Mouse (Mus musculus) B cell, adult 67 days (primary cell): ENCODE data around the gene Nrap. TPM values are rescaled to one million over a fixed set of nuclear protein-coding genes. Genes with fewer than 3 reads are reported as not detected.

Experiments used
- total RNA-seq, 2 experiments: library from RNA; stranded (reverse); gene quantifications; 4 replicates each; pipeline ENCODE4 v1.2.4; 2023

Nrap gene
- not detected for total RNA-seq

DNA sequence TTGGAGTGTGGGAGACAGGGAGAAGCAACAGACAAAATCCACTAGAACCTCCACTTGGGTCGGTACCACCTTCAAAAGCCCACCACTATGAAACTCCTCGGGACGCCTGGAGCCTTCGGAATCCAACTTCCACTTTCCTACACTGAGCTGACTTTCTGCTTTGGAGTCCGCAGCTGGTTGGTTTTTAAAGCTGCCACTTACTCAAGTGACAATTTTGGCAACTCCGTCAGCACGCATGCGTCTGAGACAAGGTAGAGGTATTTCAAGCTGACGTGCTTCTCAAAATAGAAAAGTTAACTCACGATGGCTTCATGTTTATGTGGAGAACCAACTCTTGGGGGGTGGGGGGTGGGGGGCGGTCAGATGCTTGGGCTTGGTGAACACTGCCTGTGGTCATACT lies at the start of gene Nrap:
Nrap (minus strand) TSS at position 159 of the 400 bp plus-strand sequence.

DNA sequence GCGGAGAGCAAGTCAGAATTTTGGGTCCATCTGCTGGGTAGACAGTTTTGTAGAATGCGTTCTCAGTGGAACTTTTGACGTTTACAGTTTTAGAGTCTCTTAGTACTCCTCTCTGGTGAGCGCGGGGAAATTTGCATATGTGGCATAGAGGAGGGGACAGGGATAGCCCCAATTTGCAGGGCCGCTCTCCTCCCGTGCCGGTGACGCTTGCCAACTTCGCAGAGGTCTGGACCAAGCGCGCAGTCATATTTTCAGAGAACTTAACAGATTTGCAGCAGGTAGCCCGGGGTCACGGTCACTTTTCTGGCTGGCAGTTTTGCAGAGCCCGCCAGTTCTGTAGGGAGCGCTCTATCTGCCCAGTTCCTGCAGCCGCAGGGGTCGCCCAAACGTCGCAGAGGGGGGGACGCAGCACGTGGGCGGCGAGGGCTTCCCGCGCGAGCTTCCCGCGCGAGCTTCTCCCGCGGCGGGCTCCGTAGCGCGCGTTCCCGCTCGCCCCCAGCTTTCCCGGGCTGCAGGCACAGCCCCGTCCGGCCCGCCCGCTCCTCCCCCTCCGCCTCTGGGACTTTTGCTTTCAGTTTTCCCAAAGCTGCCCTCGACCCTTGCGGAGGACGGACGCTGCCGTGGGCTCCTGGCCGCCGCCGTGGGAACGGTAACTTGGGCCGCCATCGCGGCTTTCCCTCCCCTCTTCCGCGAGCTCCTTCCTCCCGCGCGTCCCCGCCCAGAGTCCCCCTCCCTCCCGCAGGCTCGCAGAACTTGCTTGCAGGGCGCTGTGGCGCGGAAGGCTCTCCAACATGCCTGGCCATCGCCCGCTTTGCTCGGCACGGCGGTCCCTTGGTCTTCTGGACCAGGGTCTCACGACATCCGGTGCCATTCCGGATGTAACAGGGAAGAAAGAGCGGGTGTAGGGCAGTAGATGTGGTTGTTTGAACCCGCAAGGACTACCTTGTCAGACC lies 7.1 kb upstream of the Nrap start, which contains the start of gene Casp7:
Casp7 (plus strand) TSS at position 461 of the 953 bp plus-strand sequence.

DNA sequence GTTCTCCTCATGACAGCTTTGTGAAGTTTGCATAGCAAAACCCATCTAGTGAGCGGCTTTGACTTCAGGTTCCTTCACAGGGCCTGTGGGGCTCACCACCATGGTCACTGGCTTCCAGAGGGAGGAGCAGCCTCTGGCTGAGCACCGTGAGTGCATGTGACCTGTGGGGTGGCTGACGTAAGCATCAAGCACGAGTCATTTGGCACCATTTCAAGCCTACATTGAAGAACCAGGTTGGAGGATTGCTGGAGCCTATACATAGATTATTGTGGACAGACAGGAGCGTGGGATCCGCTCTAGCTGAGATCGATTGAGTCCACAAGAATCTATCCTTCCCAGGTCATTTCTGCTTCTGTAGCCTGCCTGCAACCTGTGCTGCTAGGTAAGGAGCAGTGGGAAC lies 103.0 kb downstream of the Nrap start, which contains the start of gene Habp2:
Habp2 (plus strand) TSS at position 272 of the 400 bp plus-strand sequence.

Other genes starting within 250 kb of the Nrap start
- not detected for gene Habp2, start 102.9 kb downstream of the Nrap start, total RNA-seq
- 10 to 100 TPM; 33.7 to 36.3 TPM for gene Casp7, start 7.1 kb upstream of the Nrap start, total RNA-seq
- 1 to 10 TPM; 1.7 to 1.8 TPM for gene Plekhs1, start 71.6 kb upstream of the Nrap start, total RNA-seq
- gene Dclre1a, start 158.2 kb upstream of the Nrap start, total RNA-seq: 1 to 10 TPM; 4.2 to 4.6 TPM
- 10 to 100 TPM; 22.2 to 24.5 TPM for gene Nhlrc2, start 158.2 kb upstream of the Nrap start, total RNA-seq